Mouse (Mus musculus) limb, embryonic 10.5 days (tissue): ENCODE data around the gene Cabp7. TPM values are rescaled to one million over a fixed set of nuclear protein-coding genes. Genes with fewer than 3 reads are reported as not detected.
"Not testable (repeated sequence)": the region's sequence is repeated elsewhere in the genome, so short reads cannot be mapped to it uniquely, and the experiment has no call there.

ENCODE experiments used
- DNase-seq: peaks from one replicate; pipeline ENCODE4 v3.0.0-alpha.2; 2017; ENCODE audit warnings: low spot score
- H3K27ac ChIP-seq: fragments of 300-500 bp; sonication (generic); 2 replicates; pipeline ENCODE4 v1.5.1; 2016; ENCODE audit warnings: mild to moderate bottlenecking
- H3K27me3 ChIP-seq: fragments of 300-500 bp; sonication (generic); 2 replicates; pipeline ENCODE4 v1.6.1; 2016; ENCODE audit warnings: low read depth, mild to moderate bottlenecking; ENCODE audit not compliant: poor library complexity, severe bottlenecking
- H3K36me3 ChIP-seq: fragments of 300-500 bp; sonication (generic); 2 replicates; pipeline ENCODE4 v1.6.1; 2016; ENCODE audit warnings: mild to moderate bottlenecking, moderate library complexity
- H3K4me1 ChIP-seq: fragments of 300-500 bp; sonication (generic); 2 replicates; pipeline ENCODE4 v1.6.1; 2016
- H3K4me3 ChIP-seq: fragments of 300-500 bp; sonication (generic); 2 replicates; pipeline ENCODE4 v1.5.1; 2016; ENCODE audit warnings: mild to moderate bottlenecking, moderate library complexity
- H3K9me3 ChIP-seq: fragments of 300-500 bp; sonication (generic); replicated peaks from 2 replicates; pipeline ENCODE4 v1.6.1; 2016; ENCODE audit warnings: mild to moderate bottlenecking
- WGBS: fragments of 180-500 bp; shearing (Covaris S2); methylation state at CpG from one replicate; pipeline ENCODE4 v1.1.7; 2016; 5-methylcytosine and 5-hydroxymethylcytosine counted together
- polyA plus RNA-seq: library from polyadenylated mRNA; unstranded; fragments of >200 nt; fragmentation: Nextera tagmentation; extraction: Ambion mirVana; gene quantifications from 2 replicates; pipeline ENCODE4 v1.2.1, GENCODE M21; 2016

Cabp7 gene
- polyA plus RNA-seq, 1 experiment from 2014 or later, result 0.13 TPM

- 86% methylated on average over 5 of the region's 5 CpGs for WGBS
- H3K27me3 ChIP-seq, result no peaks in the 10 kb centered on the region
Observed at GRCm38 (mm10) chr11:4718548-4718947, 28.0 kb downstream of the Cabp7 start.

DNA sequence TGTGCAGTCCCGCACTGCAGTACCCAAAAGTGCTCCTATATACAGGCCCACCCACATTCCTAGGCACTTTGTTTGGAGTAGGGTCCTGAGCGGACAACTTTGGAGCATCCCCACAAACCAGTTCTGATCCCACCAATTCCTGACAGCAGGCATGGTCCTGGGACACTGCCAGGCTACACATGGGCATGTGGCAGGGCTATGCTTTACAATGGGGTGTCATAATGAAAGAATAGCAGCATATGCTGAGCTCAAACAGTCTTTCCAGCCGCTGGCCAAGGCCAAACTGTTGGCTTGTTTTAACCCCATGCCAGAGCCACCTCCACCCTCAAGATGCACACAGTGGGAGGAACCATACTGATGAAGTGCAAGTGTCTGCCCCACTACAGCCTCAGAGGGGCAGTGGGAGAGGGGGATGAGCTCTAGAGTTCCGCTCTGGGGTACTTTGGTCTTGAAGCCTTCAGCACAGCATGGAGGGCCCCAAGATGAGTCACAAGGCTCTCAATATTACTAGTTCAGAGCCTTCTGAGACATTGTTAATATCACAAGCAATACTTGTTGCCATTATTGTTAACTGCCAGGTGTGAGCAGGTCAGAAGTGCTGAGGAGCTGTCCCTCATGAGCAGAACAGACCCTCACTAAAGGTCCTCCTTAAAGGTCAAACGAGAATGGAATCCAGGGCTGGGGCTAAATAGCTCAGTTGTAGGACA, 29.9 kb downstream of the Cabp7 start:
- H3K4me1 ChIP-seq, result peaks cover 19% of the 10 kb centered on the region
- no peak for DNase-seq
- no peak overlapping the region for H3K27ac ChIP-seq
- 92% methylated on average over 5 of the region's 5 CpGs for WGBS
- no peaks in the 10 kb centered on the region for H3K27me3 ChIP-seq
- H3K36me3 ChIP-seq, result no peaks in the 10 kb centered on the region
- no peaks in the 10 kb centered on the region for H3K9me3 ChIP-seq
- no peak overlapping the region for H3K4me3 ChIP-seq

More at GRCm38 (mm10) chr11:4718548-4718947, 28.0 kb downstream of the Cabp7 start:
- Histone ChIP-seq H3K36me3 (peaks cover 12% of the 10 kb centered on the region), H3K9me3 (no peaks in the 10 kb centered on the region), H3K27ac (no peak overlapping the region), H3K4me1 (peaks cover 19% of the 10 kb centered on the region), H3K4me3 (no peak overlapping the region)
- no peak for DNase-seq

- no peak for DNase-seq
- Histone ChIP-seq H3K27me3 (no peaks in the 10 kb centered on the region), H3K4me1 (peaks cover 11% of the 10 kb centered on the region), H3K9me3 (no peaks in the 10 kb centered on the region), H3K4me3 (no peak overlapping the region), H3K36me3 (no peaks in the 10 kb centered on the region), H3K27ac (no peak overlapping the region)
- WGBS, result 82% methylated on average over 4 of the region's 4 CpGs
Observed at GRCm38 (mm10) chr11:4715596-4715995, 31.0 kb downstream of the Cabp7 start.

DNA sequence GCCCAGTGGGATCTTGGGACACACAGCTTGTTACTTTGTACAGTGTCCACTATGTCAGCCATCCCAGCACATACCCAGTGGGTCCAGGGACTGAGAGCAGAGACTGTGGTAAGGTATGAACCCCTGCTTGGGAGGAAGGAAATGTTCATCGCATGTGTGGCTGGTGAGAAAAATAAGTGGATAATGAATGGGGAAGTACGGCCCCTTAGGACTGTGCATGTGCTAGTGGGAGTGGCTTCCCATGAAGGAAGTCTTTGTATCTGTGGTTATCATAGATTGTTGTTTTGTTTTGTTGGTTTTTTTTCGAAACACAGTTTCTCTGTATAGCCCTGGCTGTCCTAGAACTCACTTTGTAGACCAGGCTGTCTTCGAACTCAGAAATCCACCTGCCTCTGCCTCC, 31.9 kb downstream of the Cabp7 start:
- H3K4me1 ChIP-seq, result 0 out of 2 replicates have a peak, but pooled peaks cover 4% of the 10 kb centered on the region
- no peak for DNase-seq
- no peak overlapping the region for H3K4me3 ChIP-seq
- 89% methylated on average over 4 of the region's 4 CpGs for WGBS
- no peaks in the 10 kb centered on the region for H3K36me3 ChIP-seq
- H3K9me3 ChIP-seq, result no peaks in the 10 kb centered on the region
- no peaks in the 10 kb centered on the region for H3K27me3 ChIP-seq
- no peak overlapping the region for H3K27ac ChIP-seq

GRCm38 (mm10) chr11:4712822-4713221, 33.8 kb downstream of the Cabp7 start:
- DNase-seq, result no peak
- Histone ChIP-seq H3K36me3 (no peaks in the 10 kb centered on the region), H3K27me3 (no peaks in the 10 kb centered on the region), H3K9me3 (no peaks in the 10 kb centered on the region), H3K27ac (no peak overlapping the region), H3K4me3 (no peak overlapping the region), H3K4me1 (no peaks in the 10 kb centered on the region)

DNA sequence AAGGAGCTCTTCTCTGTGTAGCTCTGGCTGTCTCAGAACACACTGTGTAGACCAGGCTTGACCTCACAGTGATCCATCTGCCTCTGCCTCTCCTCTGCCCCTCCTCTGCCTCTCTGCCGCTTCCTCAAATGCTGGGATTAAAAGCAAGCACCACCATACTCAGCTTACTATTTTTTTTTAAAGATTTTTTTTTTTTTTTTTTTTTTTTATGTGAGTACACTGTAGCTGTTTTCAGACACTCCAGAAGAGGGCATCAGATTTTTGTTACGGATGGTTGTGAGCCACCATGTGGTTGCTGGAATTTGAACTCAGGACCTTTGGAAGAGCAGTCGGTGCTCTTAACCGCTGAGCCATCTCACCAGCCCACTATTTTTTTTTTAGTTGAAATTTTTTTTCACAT, 36.4 kb downstream of the Cabp7 start:
- not testable (repeated sequence) for H3K4me1 ChIP-seq, H3K9me3 ChIP-seq, H3K36me3 ChIP-seq, H3K4me3 ChIP-seq, H3K27ac ChIP-seq, H3K27me3 ChIP-seq, DNase-seq
- WGBS, result 91% methylated on average over 4 of the region's 4 CpGs

DNA sequence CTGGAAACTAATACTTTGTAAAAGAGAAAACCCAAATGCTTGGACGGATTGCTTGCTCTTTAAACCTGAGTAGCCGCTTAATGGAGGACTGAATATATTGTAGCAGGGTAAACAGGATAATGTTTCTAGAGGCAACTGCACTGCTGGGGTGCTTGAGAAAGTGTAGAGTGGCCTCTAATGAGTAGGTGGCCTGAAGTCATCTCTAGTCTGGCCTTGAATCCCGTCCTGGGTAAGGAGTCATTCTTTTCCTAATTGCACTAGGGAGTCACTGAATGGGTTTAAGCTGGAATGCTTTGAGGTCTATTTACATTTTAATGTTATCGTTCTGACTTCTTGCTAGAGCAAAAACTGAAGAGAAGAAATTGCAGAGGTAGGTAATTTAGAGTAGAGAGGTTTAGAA, 41.4 kb downstream of the Cabp7 start:
- H3K27ac ChIP-seq, result peak overlapping the region; percentile 72
- WGBS, result 14% methylated on average over 4 of the region's 4 CpGs

GRCm38 (mm10) chr11:4704072-4704964, 42.3 kb downstream of the Cabp7 start, which contains the start of the genes Uqcr10 and Zmat5:
Gene Uqcr10, minus strand, starts transcription at chr11:4704342.
Gene Zmat5, plus strand, starts transcription at chr11:4704678.
- Histone ChIP-seq H3K4me3 (peak within 1 kb of the TSS; percentile 66), H3K27ac (peak within 1 kb of the TSS; percentile 85), H3K36me3 (peaks cover 35% of the 10 kb centered on the region), H3K9me3 (no peaks in the 10 kb centered on the region), H3K27me3 (no peaks in the 10 kb centered on the region), H3K4me1 (peaks cover 16% of the 10 kb centered on the region)
- WGBS, result under 1% methylated on average over 47 of the region's 47 CpGs
- DNase-seq, result peak; percentile 93

More for the DNA sequence above, 41.4 kb downstream of the Cabp7 start:
- no peaks in the 10 kb centered on the region for H3K27me3 ChIP-seq
- H3K4me3 ChIP-seq, result peak overlapping the region; percentile 66
- no peaks in the 10 kb centered on the region for H3K9me3 ChIP-seq
- peaks cover 16% of the 10 kb centered on the region for H3K4me1 ChIP-seq
- peaks cover 28% of the 10 kb centered on the region for H3K36me3 ChIP-seq
- no peak for DNase-seq

- no peak for DNase-seq
- Histone ChIP-seq H3K9me3 (no peaks in the 10 kb centered on the region), H3K27me3 (no peaks in the 10 kb centered on the region), H3K4me1 (peaks cover 16% of the 10 kb centered on the region), H3K27ac (peak overlapping the region; percentile 85), H3K4me3 (peak overlapping the region; percentile 66), H3K36me3 (peaks cover 35% of the 10 kb centered on the region)
- 5% methylated on average over 12 of the region's 12 CpGs for whole genome bisulfite sequencing
Observed at GRCm38 (mm10) chr11:4703688-4704071, 42.9 kb downstream of the Cabp7 start.

DNA sequence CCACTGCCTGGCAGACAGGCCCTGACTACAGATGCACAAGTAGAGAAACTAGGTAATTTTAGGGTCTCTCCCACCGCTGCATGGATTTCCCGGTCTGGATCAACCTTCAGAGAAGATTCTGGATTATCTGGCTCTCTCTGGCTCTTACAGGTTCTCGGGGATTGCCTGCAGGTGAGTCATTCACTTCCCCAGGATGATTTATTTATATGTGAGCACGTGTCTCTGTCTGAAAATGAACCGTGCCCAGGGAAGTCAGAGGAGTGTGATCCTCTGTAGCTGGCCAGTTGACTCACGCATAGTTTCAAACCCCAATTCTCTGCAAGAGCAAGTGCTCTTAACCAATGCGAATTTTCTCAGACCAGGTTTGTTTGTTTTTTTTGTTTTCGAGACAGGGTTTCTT, 45.9 kb downstream of the Cabp7 start:
- Histone ChIP-seq H3K27ac (no peak overlapping the region), H3K36me3 (peaks cover 35% of the 10 kb centered on the region), H3K27me3 (no peaks in the 10 kb centered on the region), H3K4me3 (no peak overlapping the region), H3K4me1 (peaks cover 16% of the 10 kb centered on the region), H3K9me3 (no peaks in the 10 kb centered on the region)
- DNase-seq, result no peak
- 92% methylated on average over 8 of the region's 8 CpGs for WGBS

DNA sequence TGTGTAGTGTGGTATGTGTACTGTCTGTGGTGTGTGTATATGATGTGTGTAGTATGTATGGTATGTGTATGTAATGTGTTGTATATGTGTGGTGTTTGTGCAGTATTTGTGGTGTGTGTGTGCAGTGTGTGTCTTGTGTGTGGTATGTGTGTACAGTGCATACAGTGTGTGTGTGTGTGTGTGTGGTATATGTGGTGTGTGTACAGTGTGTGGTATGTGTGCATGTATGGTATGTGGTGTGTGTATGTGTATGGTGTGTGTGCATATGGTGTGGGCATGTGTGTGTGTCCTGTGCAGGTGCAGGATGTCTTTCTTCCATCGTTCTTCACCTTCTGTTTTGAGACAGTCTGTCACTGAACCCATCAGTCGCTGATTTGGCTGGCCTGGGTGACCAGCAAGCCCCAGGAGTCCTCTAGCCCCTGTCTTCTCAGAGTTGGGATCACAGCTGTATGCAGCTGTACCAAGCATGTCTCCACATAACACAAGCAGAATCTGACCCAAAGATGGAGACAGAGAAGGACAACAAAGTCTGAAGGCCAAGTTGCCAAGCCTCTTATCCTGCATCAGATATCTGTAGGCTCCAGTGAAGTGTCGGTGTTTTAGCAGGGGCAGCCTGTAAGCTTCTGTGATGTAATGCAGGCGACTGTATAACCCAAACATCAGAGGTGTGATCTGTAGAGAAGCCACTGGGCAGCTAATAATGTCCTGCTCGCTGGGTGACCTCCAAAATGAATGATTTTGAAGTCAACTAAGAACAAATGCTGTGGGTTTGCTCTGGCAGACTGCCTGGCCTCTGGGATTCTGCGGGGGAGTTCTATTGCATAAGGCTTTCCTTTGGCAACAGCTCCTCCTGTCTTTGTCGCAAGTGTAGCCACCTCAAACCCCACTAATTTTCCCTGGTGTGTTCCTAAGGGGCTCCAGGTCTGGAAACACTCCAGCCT, 49.3 kb downstream of the Cabp7 start:
- WGBS, result 50% methylated on average over 7 of the region's 7 CpGs
- Histone ChIP-seq H3K36me3 (peaks cover 29% of the 10 kb centered on the region), H3K9me3 (no peaks in the 10 kb centered on the region), H3K27ac (no peak overlapping the region), H3K27me3 (no peaks in the 10 kb centered on the region), H3K4me3 (no peak overlapping the region), H3K4me1 (no peaks in the 10 kb centered on the region)
- DNase-seq, result no peak

DNA sequence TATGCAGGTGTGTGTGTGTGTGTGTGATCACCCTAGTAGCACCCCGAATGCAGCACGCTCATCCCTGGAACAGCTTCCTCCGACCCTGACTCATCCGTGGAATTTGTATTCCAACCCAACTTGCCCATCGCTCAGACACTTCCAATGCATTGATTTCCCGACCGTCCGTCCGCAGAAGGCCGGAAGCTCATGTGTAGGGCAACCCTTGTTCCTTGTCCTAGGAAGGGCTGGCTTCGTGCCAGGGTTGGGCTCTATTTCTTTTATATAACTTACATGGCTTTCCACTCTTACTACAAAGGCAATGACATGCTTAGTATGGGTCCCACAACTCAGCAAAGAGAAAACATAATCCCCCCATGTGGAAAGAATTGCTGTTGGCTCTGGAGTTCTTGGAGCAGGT, 54.4 kb downstream of the Cabp7 start:
- WGBS, result 93% methylated on average over 11 of the region's 11 CpGs
- Histone ChIP-seq H3K4me1 (no peaks in the 10 kb centered on the region), H3K27me3 (no peaks in the 10 kb centered on the region), H3K9me3 (no peaks in the 10 kb centered on the region), H3K27ac (no peak overlapping the region), H3K4me3 (no peak overlapping the region), H3K36me3 (no peaks in the 10 kb centered on the region)
- no peak for DNase-seq
